Mouse (Mus musculus) WW6 (cell line): ENCODE measurements around the gene Anpep.

ENCODE experiments used
- DNase-seq: peaks from one replicate; pipeline ENCODE4 v3.0.0-alpha.2; 2013; ENCODE audit warnings: low read depth, low spot score

The Anpep gene

GRCm38 (mm10) chr7:79867861-79868260 is 7.0 kb upstream of the Anpep start:
- DNase-seq: no peak

- no peak for DNase-seq
These were observed 5.6 kb upstream of the Anpep start for GRCm38 (mm10) chr7:79866294-79867000.

DNA sequence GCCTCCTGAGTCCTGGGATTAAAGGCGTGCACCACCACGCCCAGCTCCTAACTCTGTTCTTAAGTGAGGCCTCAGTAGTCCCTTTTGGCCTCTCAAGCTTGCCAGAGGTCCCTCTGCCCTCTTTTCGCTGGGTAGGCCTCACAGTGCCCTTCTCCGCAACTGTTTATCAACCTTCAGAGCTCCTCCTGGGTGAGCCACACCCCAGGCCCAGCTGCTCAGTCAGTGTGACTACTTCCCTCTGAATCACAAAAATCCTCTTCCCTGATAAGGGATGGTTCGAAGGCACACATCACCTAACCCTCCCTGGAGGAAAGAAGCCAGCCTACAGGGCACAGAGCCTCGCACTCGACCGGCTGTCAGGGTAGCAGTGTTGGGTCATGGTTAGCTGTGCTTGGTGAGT is 935 bp upstream of the Anpep start:
- no peak for DNase-seq

DNA sequence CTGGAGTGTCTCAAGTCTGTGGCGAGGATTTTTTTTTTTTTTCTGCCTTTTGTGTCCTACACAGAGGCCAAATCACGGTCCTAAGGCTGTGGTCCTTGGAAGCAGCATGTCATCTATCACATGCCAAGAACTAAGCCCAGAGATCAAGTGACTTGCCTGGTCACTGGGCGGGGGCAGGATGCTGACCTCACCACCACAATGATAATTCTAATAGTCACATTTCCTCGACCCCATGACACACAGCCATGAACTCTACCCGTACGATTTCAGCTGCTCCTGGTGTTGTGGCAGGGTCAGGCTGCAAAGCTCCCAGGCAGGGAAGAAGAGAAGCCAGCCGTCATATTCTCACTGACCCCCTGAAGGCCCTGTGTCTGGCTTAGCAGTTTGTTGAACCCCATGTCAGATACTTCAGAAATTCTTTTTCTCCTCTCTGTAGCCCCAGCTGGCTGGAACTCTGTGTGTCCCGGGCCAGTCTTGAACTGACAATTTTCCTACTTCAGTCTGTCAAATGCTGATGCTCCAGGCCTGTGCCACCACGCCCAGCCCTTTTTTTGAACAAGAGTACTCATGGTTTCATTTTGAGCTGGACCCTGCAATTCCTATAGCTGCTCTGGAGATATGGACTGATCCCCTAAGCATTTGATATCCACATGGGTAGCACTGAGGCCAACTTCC is 1.8 kb downstream of the Anpep start:
- DNase-seq: no peak

GRCm38 (mm10) chr7:79858202-79858934 is 2.5 kb downstream of the Anpep start:
- DNase-seq: no peak

DNA sequence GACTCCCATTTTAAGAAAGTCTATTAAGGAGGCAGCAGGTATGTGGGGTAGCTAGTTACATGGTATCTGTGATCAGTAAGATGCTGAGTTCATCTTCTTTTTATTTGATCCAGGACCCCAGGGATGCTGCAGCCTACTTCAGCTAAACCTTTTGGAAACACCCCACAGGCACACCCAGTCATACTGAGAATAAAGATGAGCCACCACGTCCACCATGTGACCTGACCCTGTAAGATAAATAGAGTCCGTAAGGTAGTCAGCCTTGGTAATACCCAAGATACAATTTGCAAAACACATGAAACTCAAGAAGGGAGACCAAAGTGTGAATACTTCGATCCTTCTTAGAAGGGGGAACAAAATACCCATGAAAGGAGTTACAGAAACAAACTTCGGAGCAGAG is 4.6 kb downstream of the Anpep start:
- DNase-seq: no peak

GRCm38 (mm10) chr7:79847456-79848451 is 13.1 kb downstream of the Anpep start:
- DNase-seq: no peak

- DNase-seq: no peak
These were observed 14.5 kb downstream of the Anpep start for GRCm38 (mm10) chr7:79846342-79846741.

DNA sequence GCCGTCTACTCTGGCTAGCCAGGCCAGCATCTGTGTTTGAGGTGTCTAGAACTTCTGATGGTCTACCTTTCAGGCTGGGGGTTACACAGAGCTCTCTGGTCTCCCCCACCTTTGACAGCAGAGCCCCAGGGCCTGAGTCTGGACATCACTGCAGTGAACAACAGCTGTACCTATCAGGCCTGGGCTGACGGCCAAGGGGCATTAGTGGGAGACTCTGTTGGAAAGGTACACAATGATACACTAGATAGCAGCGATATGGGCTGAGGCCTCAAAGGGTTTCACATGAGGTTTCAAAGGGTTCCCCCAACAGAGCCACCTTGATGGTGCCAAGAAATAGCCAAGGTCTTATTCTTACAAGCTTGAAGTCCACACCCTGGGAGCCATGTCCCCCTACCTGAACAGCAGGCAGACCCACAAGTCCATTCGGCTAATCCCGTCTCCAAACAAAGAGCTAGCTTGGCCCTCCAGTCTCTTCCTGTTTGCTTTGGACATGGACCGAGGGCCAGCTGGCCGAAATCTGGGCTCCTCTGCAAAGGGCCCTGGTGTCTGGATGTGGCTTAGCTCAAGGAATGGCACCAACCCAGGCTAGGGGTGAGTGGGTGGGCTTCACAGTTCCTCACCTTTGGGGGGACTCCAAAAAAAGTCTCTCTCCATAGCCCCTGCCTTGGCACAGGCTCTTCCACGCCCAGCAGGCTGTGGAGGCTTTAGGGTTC is 16.6 kb downstream of the Anpep start:
- no peak for DNase-seq

GRCm38 (mm10) chr7:79842163-79842562 is 18.7 kb downstream of the Anpep start:
- no peak for DNase-seq

GRCm38 (mm10) chr7:79837247-79837646 is 23.6 kb downstream of the Anpep start:
- DNase-seq: no peak

DNA sequence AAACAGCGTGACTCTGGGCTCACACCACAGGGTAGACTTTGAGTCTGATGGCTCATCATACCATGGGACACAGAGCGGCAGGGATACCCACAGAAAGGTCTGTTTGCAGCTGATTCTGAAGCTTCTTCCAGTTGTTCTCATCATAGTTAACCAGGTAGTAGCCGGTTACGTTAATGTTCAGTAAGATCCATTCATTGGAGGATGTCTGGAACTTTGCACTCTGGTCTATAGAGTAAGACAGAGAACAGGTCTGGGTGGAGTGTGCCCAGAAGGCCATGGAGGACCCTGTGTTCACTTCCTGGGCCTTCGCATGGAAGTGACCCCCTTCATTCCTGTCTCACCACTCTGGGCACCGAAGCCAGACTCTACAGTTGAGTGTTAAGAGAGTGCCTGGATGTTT is 25.7 kb downstream of the Anpep start:
- no peak for DNase-seq

- no peak for DNase-seq
These were observed 27.9 kb downstream of the Anpep start for GRCm38 (mm10) chr7:79832980-79833379.

DNA sequence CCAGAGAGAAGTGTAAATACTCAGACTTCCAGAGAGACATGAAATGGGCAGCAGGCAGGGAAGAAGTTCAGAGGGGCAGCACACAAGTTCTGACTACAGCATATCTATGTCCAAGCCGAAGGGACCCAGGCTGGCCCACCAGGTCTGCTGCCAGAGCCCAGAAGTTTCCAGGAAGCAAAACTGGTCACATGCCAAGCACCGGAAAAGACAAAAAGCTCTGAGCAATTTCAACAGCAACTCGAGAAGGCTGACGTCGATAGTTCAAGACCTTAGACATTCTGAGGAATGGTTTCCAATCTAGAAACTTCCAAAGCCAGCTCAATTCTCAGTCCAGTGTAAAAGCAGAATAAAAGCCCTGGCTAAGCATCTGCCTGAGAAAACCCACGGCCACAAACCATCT is 29.3 kb downstream of the Anpep start:
- no peak for DNase-seq

DNA sequence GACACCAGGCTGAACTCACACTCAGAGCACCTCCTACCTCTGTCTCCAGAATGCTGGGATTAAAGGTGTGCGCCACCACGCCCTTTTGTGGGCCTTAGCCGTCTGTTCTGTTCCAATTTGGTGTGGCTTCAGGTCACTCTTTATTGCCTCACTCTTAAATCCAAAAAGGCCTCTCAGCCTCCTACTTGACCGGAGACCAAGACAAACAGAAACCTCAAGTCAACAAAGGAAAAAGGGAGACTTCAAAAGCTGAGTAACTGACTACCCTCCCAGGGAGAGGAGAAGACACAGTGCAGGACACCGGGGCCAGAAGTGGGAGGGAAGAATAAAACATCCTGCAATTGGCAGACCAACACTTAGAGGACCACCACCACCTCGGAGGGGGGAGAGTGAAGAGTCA is 29.7 kb downstream of the Anpep start:
- DNase-seq: no peak

- no peak for DNase-seq
These were observed 32.5 kb downstream of the Anpep start for GRCm38 (mm10) chr7:79828341-79828740.

DNA sequence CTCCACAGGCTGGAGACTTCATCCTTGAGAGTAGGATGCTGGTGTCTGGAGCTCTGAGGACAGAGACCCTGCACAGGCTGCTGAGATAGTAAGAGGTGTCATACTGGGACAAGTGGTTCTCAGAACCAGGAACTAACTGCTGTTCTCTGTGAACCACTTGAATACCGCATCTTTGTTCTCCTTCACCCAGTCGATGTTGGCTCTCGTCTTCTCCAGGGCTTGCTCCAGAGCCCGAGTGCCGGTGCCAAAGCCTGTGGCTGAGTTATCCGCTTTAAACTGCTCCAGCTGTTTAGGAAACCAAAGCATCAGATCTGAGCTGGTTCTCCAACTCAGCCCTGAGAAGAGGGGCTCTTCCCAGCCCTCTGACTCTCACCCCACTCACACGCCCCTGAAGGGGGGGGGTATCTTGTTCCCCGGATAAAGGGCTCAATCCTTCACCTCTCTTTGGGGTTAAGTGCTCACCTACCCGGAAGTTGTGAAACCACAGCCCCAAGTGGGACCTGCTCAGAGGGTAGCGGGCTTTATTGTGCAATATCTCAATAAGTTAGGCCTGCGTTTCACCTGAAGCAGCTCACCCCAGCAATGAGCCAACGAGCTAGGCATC is 38.7 kb downstream of the Anpep start:
- DNase-seq: no peak

GRCm38 (mm10) chr7:79819996-79820395 is 40.9 kb downstream of the Anpep start:
- DNase-seq: no peak

- no peak for DNase-seq
These were observed 41.3 kb downstream of the Anpep start for GRCm38 (mm10) chr7:79819515-79819914.

DNA sequence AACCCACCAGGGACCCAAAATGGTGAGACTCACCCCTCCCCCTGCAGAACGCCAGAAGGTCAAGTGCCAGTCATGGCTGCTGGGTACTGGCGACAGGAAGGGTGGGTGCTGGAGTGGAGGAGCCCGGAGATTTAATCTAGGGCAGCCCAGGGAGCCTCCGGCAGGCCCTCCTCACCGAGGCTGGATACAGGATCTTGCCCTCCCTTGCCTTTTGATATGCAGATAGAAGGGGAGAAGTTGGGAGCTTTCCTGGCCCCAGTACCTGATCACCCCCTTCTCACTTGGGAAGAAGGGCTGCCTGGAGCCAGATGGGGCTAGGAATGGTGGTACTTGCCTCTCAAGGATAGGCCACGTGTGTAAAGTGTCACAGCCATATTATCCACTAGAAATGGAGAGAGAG is 42.5 kb downstream of the Anpep start:
- DNase-seq: no peak
